Mouse (Mus musculus): Measurements from ENCODE around the gene Elovl2.

Elovl2 gene

GRCm38 (mm10) chr13:41146271-41146670, 73.9 kb downstream of the Elovl2 start:
- DNase-seq (ENCODE audit: low read depth, low spot score), result peak; percentile 34

- DNase-seq (ENCODE audit: low read depth, low spot score), result no peak
These were observed 74.7 kb downstream of the Elovl2 start for GRCm38 (mm10) chr13:41145433-41145970.

- peak; percentile 13 for DNase-seq (ENCODE audit: low read depth, low spot score)
These were observed 85.3 kb downstream of the Elovl2 start for GRCm38 (mm10) chr13:41134901-41135300.
